Mouse (Mus musculus) left cerebral cortex, postnatal 14 days (tissue): ENCODE results near the gene Gm20696. TPM values are rescaled to one million over a fixed set of nuclear protein-coding genes. Genes with fewer than 3 reads are reported as not detected.

Source experiments
- DNase-seq, 2 experiments: peaks; one replicate each; pipeline ENCODE4 v3.0.0; 2021 to 2022; ENCODE audit warnings: low spot score in 2 of 2, mixed read lengths in 1 of 2
- intact Hi-C: fragments of 180-260 bp; cut with DNase I; formaldehyde crosslinking; loops from one replicate; pipeline ENCODE4 v1.15.1; 2025
- total RNA-seq, 2 experiments: library from RNA; stranded (reverse); gene quantifications; 2 replicates each; pipeline ENCODE4 v1.2.3; 2021

The Gm20696 gene
- total RNA-seq, 2 experiments from 2014 or later, result 5.3 to 6.3 TPM

DNA sequence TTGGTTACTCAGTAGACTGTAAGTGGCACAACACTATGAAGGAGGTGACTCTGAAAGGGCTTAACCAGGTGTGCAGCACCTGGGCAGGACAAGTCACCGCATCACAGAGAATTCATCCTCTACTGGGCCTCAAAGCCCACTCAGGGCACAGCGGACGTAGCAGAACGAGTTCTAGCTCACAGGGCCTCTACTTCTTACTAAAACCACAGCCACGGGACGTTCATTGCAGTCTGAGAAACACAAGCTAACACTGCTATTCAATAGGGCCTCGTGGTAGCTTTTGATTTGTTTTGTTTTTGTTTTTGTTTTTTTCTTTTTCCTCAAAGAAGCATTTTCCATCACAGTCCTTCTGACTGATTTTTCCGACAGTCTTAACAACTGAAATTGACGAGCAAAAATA, 233.6 kb downstream of the Gm20696 start:
- intact Hi-C loops, result no loop called here
- DNase-seq, result no peak

DNA sequence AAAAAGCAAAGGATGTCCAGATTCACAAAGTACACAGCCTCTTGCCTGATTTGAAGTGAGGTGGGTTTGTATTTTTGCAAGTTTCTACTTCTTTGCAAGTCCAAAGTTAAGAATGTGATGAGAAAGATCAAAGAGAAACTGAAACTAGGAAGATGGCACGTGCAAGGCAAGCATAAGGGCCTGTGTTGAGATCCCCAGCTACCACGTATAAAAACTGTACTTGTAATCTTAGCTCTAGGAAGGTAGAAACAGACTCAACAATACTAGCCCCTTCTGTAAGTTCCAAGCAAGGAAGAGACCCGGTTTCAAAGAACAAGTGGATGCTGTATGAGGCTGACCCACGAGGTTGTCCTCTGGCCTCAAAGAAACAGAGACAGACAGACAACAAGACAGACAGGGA, 234.7 kb downstream of the Gm20696 start:
- intact Hi-C loops, result no loop called here
- no peak for DNase-seq

DNA sequence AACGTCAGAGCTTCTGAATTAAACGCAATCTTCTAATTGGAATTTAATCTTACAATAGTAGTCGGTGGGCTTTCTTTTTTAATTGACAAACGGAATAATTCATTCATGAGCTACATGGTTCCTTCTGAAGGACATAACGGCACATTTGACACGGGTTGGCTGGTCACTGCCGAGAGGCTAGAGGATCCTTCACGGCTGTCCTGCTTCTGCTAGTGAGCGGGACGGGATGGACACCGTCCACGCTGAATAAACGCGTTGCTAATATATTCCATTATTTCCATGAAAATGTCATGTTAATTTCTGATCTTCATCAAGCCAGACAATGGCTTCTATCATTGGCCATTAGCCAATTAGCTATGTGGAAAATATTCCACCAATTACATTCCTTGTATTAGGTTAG, 236.0 kb downstream of the Gm20696 start:
- no peak for DNase-seq
- intact Hi-C loops, result no loop called here

DNA sequence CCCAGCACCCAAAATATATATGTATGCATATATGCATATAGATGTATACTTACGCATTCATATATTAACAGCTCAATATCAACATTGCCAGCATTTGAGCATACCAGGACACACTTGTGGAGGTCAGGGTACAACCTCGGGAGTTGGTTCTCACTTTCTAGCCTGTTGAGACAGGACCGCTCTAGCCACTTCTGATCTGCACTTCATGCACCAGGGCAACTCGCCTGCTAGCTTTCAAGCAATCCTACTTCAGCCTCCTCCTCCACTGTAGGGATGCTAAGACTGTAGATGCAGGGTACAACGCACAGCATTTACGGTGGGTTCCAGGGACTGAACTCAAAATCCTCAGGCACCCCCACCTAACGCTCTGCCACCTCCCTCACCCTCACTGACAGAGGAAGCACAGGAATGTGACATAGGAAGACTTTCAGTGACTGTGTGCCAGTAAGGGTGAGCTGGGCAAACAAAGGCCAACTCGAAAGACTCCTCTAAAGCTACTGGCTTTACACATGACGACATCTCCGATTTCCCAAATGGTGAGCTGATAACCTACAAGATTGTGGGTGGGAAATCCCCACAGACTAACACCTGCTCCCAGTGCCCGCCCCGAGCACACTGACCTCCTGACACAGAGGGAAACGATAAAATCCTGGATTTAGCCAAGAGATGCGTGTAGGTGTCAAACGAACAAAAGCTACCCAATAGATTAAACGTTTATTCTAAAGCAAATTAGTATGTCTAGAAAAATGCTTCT, 237.0 kb downstream of the Gm20696 start:
- intact Hi-C loops, result no loop called here
- no peak for DNase-seq

DNA sequence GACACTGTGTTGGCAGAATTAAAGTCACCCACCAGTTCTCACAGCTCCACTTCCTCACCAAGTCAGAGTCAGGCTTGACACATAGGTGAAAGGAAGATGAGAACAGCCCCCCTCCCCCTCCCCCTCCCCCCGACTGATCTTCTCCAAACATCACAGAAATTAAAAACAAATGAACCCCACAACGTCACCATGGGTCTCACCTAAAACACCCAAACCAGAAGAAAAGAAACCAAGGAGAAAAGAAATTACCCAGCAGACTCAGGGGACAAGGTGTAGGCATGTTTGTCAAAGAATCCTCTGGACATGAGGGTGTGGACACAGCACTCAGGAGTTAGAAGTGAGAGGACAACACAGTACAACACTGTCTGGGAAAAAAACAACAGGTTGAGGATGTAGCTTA, 237.6 kb downstream of the Gm20696 start:
- intact Hi-C loops, result no loop called here
- DNase-seq, result no peak

DNA sequence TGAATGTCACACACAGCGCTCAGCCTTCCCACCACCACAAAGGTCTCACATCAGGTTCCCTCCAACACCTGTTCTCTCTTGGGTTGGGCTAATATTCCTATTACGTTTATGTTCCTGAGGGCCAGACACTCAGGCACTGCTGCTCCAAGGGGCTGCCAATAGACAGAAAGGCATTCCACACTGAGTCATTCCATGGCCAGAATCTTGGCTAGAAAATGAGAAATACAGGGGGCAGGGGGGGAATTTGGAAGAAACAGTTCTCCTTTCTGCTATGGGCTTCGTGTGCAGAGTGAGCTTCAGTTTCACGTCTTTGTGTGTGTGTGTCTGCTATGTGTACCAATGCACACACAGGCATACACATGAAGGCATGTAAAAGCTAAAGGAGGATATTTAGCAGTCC, 239.3 kb downstream of the Gm20696 start:
- DNase-seq, result no peak
- intact Hi-C loops, result no loop called here

DNA sequence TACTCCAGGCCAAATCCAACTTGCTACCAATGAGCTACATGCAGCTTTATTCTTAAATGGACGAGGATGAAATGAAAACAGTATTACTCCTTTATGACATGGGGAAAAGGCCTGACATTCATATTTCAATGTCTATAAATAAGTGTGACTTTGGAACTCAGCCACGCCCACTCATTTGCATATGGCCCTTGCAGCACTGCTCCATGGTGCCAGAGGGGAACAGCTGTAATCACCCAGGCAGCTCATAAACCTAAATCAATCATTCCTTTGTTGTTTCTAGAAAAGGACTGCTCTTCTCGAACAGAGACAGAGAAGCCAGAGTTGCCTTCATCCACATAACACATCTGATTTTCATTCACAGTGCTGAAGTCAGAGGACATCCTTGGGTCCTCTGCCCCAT, 241.6 kb downstream of the Gm20696 start:
- no peak for DNase-seq

DNA sequence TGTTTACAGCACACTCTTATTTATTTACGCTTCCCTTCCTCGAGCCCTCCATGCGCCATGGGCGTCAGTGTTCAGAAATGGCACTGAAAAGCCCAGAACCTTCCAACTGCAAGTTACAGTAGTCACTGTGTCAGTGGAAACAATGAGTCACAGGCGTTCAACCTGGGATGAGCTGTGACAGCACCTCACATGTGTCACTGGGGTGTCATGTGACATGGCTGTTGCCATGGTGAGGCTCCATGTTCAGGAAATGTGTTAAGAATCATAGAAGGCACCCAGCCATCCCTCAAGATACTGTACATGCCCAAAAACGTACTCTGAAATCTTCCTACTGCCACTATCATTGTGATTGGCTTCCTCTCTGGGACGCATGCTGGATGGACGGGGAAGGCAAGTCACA, 245.9 kb downstream of the Gm20696 start:
- intact Hi-C loops, result no loop called here
- peak in 1 of 2 experiments; percentile 73 for DNase-seq

More for the DNA sequence above, 241.6 kb downstream of the Gm20696 start:
- intact Hi-C loops, result no loop called here

DNA sequence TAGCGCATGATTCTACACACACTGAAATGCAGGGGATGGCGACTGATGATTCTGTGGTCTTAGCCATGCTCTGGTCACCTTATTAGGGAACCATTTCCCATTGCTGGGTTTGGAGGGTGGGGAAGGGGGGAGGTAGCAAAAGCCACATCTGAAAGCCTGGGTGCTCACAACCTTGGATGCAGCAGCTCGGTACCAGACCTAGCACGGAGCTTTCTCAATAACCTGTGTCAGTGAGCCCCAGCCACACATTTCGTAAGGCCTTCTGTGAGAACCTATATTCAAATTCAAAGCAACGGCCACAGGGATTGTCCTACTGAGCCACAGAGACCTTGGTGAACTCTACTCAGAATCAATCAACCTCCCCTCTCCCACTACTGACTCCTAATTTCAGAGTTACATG, 254.0 kb downstream of the Gm20696 start:
- intact Hi-C loops, result no loop called here
- no peak for DNase-seq

DNA sequence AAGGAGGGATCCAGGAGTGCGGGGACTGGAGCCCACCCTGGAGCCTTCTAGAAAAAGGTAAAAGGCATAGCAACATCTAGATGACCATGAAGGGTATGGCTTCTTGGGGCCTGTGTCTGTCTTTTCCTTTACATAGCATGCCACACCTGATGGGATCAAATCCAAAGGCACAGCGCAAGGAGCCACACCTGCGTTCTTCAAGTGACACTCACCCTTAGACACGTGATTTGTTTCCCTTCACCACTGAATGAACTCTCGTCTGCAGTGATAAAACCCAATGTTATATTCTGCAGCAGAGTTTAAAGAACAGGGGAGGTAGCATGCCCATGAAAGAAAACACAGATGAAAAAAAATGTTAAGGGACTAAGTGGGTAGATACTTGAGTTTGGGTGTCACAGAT, 257.0 kb downstream of the Gm20696 start:
- DNase-seq, result no peak
- intact Hi-C loops, result no loop called here

DNA sequence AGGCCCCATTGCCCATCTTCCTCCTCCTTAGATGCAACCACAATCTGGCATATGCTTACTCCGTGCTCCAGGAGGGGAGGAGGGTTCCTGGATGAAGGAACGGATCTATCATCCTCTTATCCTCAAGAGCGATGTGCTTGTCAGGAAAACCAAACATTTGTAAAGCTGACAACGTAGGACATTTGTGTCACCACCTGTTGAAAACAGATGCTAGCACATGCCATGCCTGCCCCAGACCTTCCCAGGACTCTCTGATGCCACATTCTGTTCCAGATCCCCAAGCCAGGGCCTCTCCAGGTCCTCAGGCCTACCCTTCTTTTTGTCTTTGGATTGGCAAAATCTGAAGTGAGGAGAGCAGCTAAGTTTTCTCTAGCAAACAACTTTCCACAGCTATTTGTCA, 257.7 kb downstream of the Gm20696 start:
- DNase-seq, result no peak
- intact Hi-C loops, result no loop called here

DNA sequence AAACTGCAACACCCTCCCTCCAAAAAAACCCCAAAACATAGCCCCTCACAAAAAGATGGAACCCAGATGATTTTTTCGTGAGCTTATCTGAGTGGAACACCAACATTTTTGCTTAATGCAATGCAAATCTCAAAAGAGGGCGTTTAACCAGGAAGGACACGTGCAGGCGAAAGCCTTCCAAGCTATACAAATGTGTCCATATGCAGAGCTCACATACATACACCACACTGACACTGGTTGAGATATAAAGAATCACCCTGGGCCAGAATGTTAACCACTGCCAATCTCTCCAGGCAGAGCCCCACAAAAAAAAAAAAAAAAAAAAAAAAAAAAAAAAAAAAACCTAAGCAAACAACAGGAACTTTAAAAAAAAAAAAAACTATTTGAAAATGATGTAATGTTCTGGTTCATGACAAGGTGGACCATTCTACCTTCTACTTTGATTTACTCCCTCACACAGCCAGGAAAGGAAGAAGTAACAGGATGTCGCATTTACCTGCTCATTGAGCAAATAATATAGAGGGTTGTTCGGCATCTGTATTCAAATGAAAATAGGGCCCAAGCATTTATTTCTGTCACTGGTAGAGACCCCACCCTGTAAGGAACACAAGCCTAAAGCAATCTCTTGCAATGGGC, 262.7 kb downstream of the Gm20696 start:
- no peak for DNase-seq
- intact Hi-C loops, result no loop called here

DNA sequence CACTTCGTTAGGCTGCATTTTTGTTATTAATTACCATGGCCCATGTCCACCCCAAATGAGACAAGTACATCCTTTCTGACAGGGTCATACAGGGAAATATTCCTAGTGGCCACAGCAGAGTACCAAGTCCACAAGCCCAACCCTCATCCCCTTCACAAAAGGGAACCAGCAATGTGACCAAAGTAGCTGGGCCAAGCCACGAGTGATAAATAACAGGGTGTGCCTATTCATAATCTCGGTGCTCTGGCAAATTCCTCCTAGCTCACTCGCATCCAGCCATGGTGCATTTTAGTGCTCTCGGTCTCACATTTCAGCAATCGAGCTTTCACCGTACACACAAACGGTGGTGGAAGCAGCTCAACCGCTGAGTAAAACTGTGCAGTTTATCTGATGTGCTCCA, 263.7 kb downstream of the Gm20696 start:
- no peak for DNase-seq
- intact Hi-C loops, result no loop called here

DNA sequence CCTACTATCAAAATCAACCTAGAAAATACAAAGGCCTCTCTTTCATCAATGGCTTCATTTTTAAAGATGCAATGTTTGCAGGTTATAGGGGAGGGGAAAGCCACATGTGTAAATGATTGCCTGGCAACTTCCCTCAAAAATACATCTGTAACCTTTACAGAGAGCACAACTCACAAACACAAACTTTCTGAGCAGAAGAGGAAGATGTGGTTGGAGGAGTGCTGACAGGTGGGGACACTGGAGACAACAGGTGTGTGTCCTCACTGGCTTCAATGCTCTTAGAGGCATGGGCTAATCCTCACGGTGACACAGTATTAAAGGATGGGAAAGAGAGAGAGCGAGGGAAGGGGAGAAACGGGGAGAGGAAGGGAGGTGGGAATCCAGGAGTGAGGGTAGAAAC, 264.2 kb downstream of the Gm20696 start:
- DNase-seq, result no peak
- intact Hi-C loops, result no loop called here

DNA sequence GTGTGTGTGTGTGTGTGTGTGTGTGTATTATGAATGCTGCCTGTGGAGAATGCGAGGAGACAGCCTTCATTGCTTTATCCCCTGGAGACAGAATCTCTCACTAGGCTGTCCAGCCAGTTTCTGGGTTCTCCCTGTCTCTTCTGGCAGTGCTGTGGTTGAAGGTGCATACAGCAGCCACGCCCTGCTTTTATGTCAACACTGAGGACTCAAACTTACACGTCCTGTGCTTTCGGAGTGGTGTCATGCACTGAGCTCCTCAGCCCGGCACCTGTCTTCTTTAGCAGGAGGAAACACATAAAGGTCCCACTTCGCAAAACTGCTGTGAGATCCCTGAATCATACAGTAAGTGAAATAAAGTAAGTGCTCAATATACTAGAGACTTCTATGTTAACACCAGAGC, 264.8 kb downstream of the Gm20696 start:
- intact Hi-C loops, result no loop called here
- no peak for DNase-seq

DNA sequence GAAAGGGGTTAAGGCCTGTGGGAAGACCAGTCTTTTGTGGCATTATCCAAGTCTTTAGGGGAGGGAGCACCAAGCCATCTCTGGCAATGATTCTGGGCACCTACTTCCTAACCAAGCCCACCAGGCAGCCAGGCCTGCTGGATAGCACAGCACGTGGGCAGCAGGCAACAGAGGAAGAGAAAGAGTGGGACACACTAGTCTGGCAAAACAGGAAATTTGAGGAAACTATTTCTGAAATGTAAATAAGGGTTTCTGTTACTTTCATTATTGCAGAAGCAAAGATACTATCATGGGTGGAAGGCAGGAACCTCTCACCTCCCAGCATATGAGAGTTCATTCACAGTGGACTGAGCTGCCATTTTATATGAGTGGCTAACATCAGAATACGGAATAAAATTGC, 265.4 kb downstream of the Gm20696 start:
- DNase-seq, result no peak
- intact Hi-C loops, result no loop called here

DNA sequence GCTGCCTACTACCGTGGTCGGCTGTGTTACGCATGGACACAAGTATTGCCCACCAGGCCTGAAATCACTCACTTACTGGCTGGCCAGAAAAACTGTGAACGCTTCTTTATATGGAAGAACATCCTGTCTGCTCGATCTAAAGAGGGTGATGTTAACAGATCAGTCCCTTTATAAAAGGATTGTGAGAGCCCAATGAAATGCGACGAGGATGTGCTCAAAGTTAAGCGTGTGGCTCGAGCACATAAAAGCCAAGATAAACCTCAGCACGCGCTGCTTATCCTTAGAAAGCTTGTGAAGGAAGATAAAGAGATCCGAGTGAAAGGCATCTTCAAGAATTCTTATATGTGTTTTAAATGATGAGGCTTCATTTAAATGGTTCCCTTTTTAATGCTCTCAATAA, 270.9 kb downstream of the Gm20696 start:
- DNase-seq, result no peak
- intact Hi-C loops, result no loop called here

DNA sequence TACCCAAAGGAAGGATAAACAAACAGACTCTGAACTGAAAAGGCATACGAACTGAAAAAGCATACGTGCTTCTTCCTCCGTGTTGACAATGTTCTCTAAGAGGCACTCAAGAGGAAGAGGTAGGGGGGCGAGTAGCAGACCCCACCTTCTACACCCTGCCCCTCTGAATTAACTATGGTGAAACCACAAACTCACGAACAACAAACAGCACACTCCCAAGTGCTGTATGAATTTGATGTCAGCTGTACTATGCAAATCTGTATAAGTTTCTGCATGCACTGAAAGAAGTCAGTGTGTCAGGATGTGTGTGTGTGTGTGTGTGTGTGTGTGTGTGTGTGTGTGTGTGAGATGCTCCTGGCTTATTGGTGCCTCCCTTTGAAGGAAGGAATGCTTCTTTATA, 271.8 kb downstream of the Gm20696 start:
- DNase-seq, result no peak
- intact Hi-C loops, result no loop called here

DNA sequence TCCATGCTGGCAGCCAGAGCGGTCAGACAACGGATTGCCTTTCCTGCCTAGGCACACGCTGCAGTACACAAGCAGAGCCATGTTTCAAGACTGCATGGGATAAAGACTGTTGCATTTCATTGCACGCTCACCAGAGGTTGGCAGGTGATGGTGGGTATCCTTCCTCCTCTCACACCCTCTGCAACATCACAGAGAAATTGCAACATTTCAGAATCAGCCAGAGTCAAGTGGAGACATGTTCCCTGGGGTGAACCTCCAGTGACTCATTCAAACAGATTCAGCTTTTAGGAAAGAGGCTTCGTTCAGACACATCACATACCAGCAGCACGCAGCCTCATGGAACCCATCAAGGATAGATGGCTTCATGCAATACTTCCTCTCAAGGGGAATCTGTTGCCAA, 274.1 kb downstream of the Gm20696 start:
- DNase-seq, result no peak
- intact Hi-C loops, result no loop called here

DNA sequence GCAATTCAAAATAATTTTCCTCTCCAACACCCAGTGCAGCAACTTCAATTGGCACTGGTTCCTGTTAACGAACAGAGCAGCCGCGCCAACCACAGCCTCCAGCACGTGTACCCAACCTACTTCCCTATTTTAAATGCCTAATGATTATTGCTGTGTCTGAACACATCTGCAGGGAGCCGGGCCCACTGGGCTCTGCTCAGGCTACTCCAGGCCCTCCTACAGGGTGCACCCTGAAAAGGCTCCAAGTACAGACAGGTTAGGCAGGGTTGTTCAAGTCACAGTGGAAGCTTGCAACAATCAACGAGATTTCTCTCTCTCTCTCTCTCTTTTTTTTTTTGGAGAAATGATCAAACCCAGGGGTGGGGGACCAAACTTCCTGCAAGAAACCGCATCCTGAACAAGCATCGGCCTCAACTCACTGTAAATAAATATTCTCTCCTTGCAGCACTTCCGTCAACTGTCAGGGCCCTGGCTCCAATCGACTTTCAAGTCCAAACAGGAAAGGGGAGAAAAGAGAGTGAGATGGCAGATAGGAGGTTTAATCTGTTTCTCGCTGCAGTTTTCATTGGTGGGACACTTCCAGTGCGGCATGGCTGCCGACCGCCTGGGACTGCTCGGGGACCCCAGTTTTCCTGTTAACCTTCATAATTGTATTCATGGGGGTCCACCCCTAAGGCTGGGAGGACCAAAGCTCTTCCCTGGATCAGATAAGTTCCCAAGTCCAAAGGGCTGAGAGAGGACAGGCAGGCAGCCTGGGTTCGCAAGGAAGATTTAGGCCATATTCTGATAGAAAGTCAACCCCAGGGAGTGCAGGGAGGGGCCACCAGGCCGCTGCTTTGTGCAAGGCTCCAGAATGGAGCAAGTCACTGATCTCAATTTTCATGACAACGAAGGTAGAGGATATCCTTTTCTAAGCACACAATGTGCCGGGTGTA, 277.6 kb downstream of the Gm20696 start:
- intact Hi-C loops, result no loop called here

More for the DNA sequence above, 277.6 kb downstream of the Gm20696 start:
- peak in 1 of 2 experiments; percentile 28 for DNase-seq
